18 mouse cellular contexts compared by ENCODE assay signal in genomic region chr7:67287456-67287855, GRCm38 (mm10).
DNase-seq lines count a peak whose midpoint lies in the region; ATAC-seq and TF ChIP-seq lines count a peak whose summit lies in the region.
"Had no signal": no experiment of that assay in that cellular context is flagged by ENCODE, and none has a peak within 500 bp of the region (broad histone marks: within the 10 kb centered on the region; RNA-seq: fewer than 3 reads in every experiment).

No protein-coding gene starts in this region.

- WGBS in heart, embryonic 13.5 days: 70% methylated on average over 4 of the region's 4 CpGs
- WGBS in intestine, embryonic 15.5 days: 66% methylated on average over 4 of the region's 4 CpGs
- 73% methylated on average over 4 of the region's 4 CpGs for WGBS in cerebellum, adult 2 months

- 0 out of 2 replicates have a peak overlapping the region, but pooled peaks have one; percentile 28 for H3K27ac ChIP-seq in heart, embryonic 13.5 days (replicated peaks)
- no peak overlapping the region for H3K27ac ChIP-seq in intestine, embryonic 15.5 days
- no peak overlapping the region for H3K27ac ChIP-seq in cerebellum, adult 2 months (ENCODE audit: insufficient read depth, low read length)
- H3K27ac ChIP-seq: embryonic facial prominence, embryonic 12.5 days; forebrain, embryonic 15.5 days; kidney, embryonic 15.5 days; limb, embryonic 13.5 days; lung, embryonic 15.5 days; midbrain, embryonic 10.5 days had no signal

- H3K4me1 ChIP-seq in heart, embryonic 13.5 days: peaks cover 29% of the 10 kb centered on the region
- H3K4me1 ChIP-seq in intestine, embryonic 15.5 days (replicated peaks): no peaks in the 10 kb centered on the region
- H3K4me1 ChIP-seq in cerebellum, adult 2 months (ENCODE audit: control insufficient read depth, insufficient read depth, low read length): no peaks in the 10 kb centered on the region
- H3K4me1 ChIP-seq: embryonic facial prominence, embryonic 12.5 days; forebrain, embryonic 15.5 days; kidney, embryonic 15.5 days; limb, embryonic 13.5 days; midbrain, embryonic 10.5 days had no signal

- H3K36me3 ChIP-seq in heart, embryonic 13.5 days: peaks cover 42% of the 10 kb centered on the region
- no peaks in the 10 kb centered on the region for H3K36me3 ChIP-seq in intestine, embryonic 15.5 days
- H3K36me3 ChIP-seq: forebrain, embryonic 15.5 days; lung, embryonic 15.5 days had no signal

- H3K27me3 ChIP-seq in heart, embryonic 13.5 days (replicated peaks): no peaks in the 10 kb centered on the region
- H3K27me3 ChIP-seq in intestine, embryonic 15.5 days (replicated peaks): no peaks in the 10 kb centered on the region
- H3K27me3 ChIP-seq in cerebellum, adult 2 months (ENCODE audit: control insufficient read depth, insufficient read depth, low read length): no peaks in the 10 kb centered on the region
- H3K27me3 ChIP-seq: embryonic facial prominence, embryonic 12.5 days; forebrain, embryonic 15.5 days; heart, embryonic 15.5 days; kidney, embryonic 15.5 days; limb, embryonic 13.5 days; lung, embryonic 15.5 days had no signal

- H3K9ac ChIP-seq in heart, embryonic 13.5 days: no peak overlapping the region
- H3K9ac ChIP-seq in intestine, embryonic 15.5 days: no peak overlapping the region
- H3K9ac ChIP-seq: embryonic facial prominence, embryonic 12.5 days; forebrain, embryonic 15.5 days; heart, embryonic 15.5 days; kidney, embryonic 15.5 days; limb, embryonic 13.5 days; lung, embryonic 15.5 days had no signal

- no peak for ATAC-seq in heart, embryonic 13.5 days (ENCODE audit: extremely low read depth, insufficient number of reproducible peaks, low FRiP score, low TSS enrichment)
- ATAC-seq in intestine, embryonic 15.5 days: peak; percentile 77
- no peak for ATAC-seq in erythroblast, adult 5-6 weeks (replicated peaks; ENCODE audit: low FRiP score, poor library complexity, severe bottlenecking)
- ATAC-seq: forebrain, embryonic 15.5 days; hindbrain, embryonic 16.5 days had no signal

- no peak overlapping the region for H3K4me3 ChIP-seq in heart, embryonic 13.5 days
- no peak overlapping the region for H3K4me3 ChIP-seq in intestine, embryonic 15.5 days (replicated peaks)
- H3K4me3 ChIP-seq in cerebellum, adult 2 months (replicated peaks; ENCODE audit: insufficient read depth, low read depth, low read length): no peak overlapping the region
- H3K4me3 ChIP-seq: embryonic facial prominence, embryonic 12.5 days; forebrain, embryonic 15.5 days; heart, embryonic 15.5 days; kidney, embryonic 15.5 days; limb, embryonic 13.5 days; lung, embryonic 15.5 days; midbrain, embryonic 10.5 days had no signal

- H3K9me3 ChIP-seq in heart, embryonic 13.5 days: no peaks in the 10 kb centered on the region
- no peaks in the 10 kb centered on the region for H3K9me3 ChIP-seq in intestine, embryonic 15.5 days
- H3K9me3 ChIP-seq: embryonic facial prominence, embryonic 12.5 days; forebrain, embryonic 15.5 days; heart, embryonic 15.5 days; kidney, embryonic 15.5 days; limb, embryonic 13.5 days; lung, embryonic 15.5 days; midbrain, embryonic 10.5 days had no signal

- no peak for TF ChIP-seq CTCF in cerebellum, adult 2 months (IDR thresholded peaks at IDR 0.05; ENCODE audit: borderline replicate concordance, insufficient read depth, low read depth, low read length)

- TF ChIP-seq POLR2A in cerebellum, adult 2 months (IDR thresholded peaks at IDR 0.05; ENCODE audit: borderline replicate concordance, insufficient read depth, low read length): no peak

- H3K4me2 ChIP-seq in heart, embryonic 13.5 days: no peak overlapping the region
- no peak overlapping the region for H3K4me2 ChIP-seq in intestine, embryonic 15.5 days (replicated peaks)
- H3K4me2 ChIP-seq: embryonic facial prominence, embryonic 12.5 days; forebrain, embryonic 15.5 days; heart, embryonic 15.5 days; kidney, embryonic 15.5 days; limb, embryonic 13.5 days; lung, embryonic 15.5 days had no signal

- no peak for DNase-seq in heart, postnatal 4 days
- DNase-seq in 3134 (ENCODE audit: extremely low read depth, insufficient read length, low spot score) (peak; percentile 58), R1 (ENCODE audit: low read depth, low spot score) (peak; percentile 66)
- no peak for DNase-seq in cerebellum, adult 2 months
- DNase-seq in embryo, embryonic 9.5 days (ENCODE audit: extremely low spot score): no peak
- DNase-seq: cerebellum, postnatal 14 days; gastrocnemius, postnatal 14 days had no signal

Comparison
In these comparisons a context has a peak if more than half of its experiments do, and no peak if none do; other contexts are left out.
1. DNase-seq: peak in 3134 (single experiment) and R1 (single experiment); none in heart, postnatal 4 days (single experiment), cerebellum, adult 2 months (0 of 2) and embryo, embryonic 9.5 days (single experiment).